Mouse (Mus musculus) CH12.LX (cell line): Measurements from ENCODE around the gene Fer1l5. TPM values are rescaled to one million over a fixed set of nuclear protein-coding genes. Genes with fewer than 3 reads are reported as not detected.

Source experiments
- DNase-seq: peaks from one replicate; pipeline ENCODE4 v3.0.0-alpha.2; 2013; ENCODE audit errors: extremely low read depth
- H3K27ac ChIP-seq: 2 replicates; pipeline ENCODE4 v1.5.1; 2012; ENCODE audit warnings: low read depth, mild to moderate bottlenecking, control low read depth, moderate library complexity; ENCODE audit not compliant: insufficient read depth
- H3K27me3 ChIP-seq: replicated peaks from 2 replicates; pipeline ENCODE3; 2012; ENCODE audit warnings: inconsistent platforms
- H3K36me3 ChIP-seq, 2 experiments: replicated peaks in 1 of 2; 2 replicates each; pipeline versions ENCODE3 to v1.6.1; 2012; ENCODE audit warnings: inconsistent platforms in 1 of 2, low read length in 1 of 2, mild to moderate bottlenecking in 1 of 2, mixed read lengths in 1 of 2, moderate library complexity in 1 of 2; ENCODE audit not compliant: control insufficient read depth in 1 of 2, insufficient read depth in 1 of 2
- H3K4me1 ChIP-seq, 2 experiments: 2 replicates each; pipeline ENCODE4 v1.6.1; 2012; ENCODE audit warnings: inconsistent platforms in 1 of 2, moderate library complexity in 1 of 2; ENCODE audit not compliant: insufficient read depth in 2 of 2, control insufficient read depth in 1 of 2
- H3K4me2 ChIP-seq: 2 replicates; pipeline ENCODE4 v1.6.1; 2012; ENCODE audit warnings: low read depth, mild to moderate bottlenecking, control low read depth; ENCODE audit not compliant: poor library complexity, insufficient read depth, severe bottlenecking
- H3K4me3 ChIP-seq, 3 experiments: fragments of 150-350 bp in 1 of 3; sonication (generic) in 1 of 3; replicated peaks in 1 of 3; 2 replicates each; pipeline versions ENCODE3 to v1.5.1; 2011 to 2012; ENCODE audit warnings: low read depth in 2 of 3, low read length in 2 of 3, mild to moderate bottlenecking in 2 of 3, moderate library complexity in 2 of 3, control low read depth in 1 of 3, improper control_type of control experiment in 1 of 3, inconsistent platforms in 1 of 3, mixed read lengths in 1 of 3; ENCODE audit not compliant: poor library complexity in 1 of 3
- H3K79me2 ChIP-seq: replicated peaks from 2 replicates; pipeline ENCODE4 v1.6.1; 2012; ENCODE audit warnings: mild to moderate bottlenecking, moderate library complexity; ENCODE audit not compliant: control insufficient read depth, poor library complexity, insufficient read depth, severe bottlenecking; ENCODE audit errors: extremely low read depth
- H3K9ac ChIP-seq: 2 replicates; pipeline ENCODE4 v1.6.1; 2012; ENCODE audit warnings: low read depth, mild to moderate bottlenecking, control low read depth, moderate library complexity; ENCODE audit not compliant: insufficient read depth
- H3K9me3 ChIP-seq: replicated peaks from 2 replicates; pipeline ENCODE3; 2012; ENCODE audit warnings: low read length, inconsistent platforms, mixed read lengths
- BHLHE40 ChIP-seq: IDR thresholded peaks from 2 replicates; pipeline ENCODE4 v1.6.1; 2011; ENCODE audit warnings: mild to moderate bottlenecking, low read depth, low read length, improper control_type of control experiment
- CHD2 ChIP-seq: IDR thresholded peaks from 2 replicates; pipeline ENCODE4 v1.6.1; 2011; ENCODE audit warnings: low read length, improper control_type of control experiment
- CTCF ChIP-seq, 2 experiments: IDR thresholded peaks in 1 of 2; conservative IDR thresholded peaks in 1 of 2; 2 replicates each; pipeline ENCODE4 v1.5.1; 2011 to 2012; ENCODE audit warnings: low read depth in 2 of 2, low read length in 2 of 2, improper control_type of control experiment in 1 of 2, inconsistent platforms in 1 of 2, mild to moderate bottlenecking in 1 of 2, moderate library complexity in 1 of 2
- E2F4 ChIP-seq: IDR thresholded peaks from 2 replicates; pipeline ENCODE4 v1.6.1; 2011; ENCODE audit warnings: low read depth, low read length, improper control_type of control experiment; ENCODE audit not compliant: insufficient replicate concordance
- HCFC1 ChIP-seq: IDR thresholded peaks from 2 replicates; pipeline ENCODE4 v1.6.1; 2012; ENCODE audit warnings: low read depth, mild to moderate bottlenecking, inconsistent platforms, low read length, improper control_type of control experiment
- MYC ChIP-seq: IDR thresholded peaks from 2 replicates; pipeline ENCODE4 v1.6.1; 2011; ENCODE audit warnings: low read depth, mild to moderate bottlenecking, improper control_type of control experiment, low read length
- POLR2A ChIP-seq: IDR thresholded peaks from 2 replicates; pipeline ENCODE4 v1.6.1; 2011; ENCODE audit warnings: low read depth, mild to moderate bottlenecking, improper control_type of control experiment, low read length
- POLR2AphosphoS2 ChIP-seq: IDR thresholded peaks from 2 replicates; pipeline ENCODE4 v1.6.1; 2011; ENCODE audit warnings: low read depth, low read length, improper control_type of control experiment
- RAD21 ChIP-seq: IDR thresholded peaks from 2 replicates; pipeline ENCODE4 v1.6.1; 2011; ENCODE audit warnings: low read depth, mild to moderate bottlenecking, low read length, improper control_type of control experiment, moderate library complexity
- RCOR1 ChIP-seq: conservative IDR thresholded peaks from 2 replicates; pipeline ENCODE4 v1.6.1; 2012; ENCODE audit warnings: low read depth, mild to moderate bottlenecking, inconsistent platforms, low read length, improper control_type of control experiment
- SMC3 ChIP-seq: IDR thresholded peaks from 2 replicates; pipeline ENCODE4 v1.6.1; 2011; ENCODE audit warnings: low read depth, low read length, improper control_type of control experiment
- TBP ChIP-seq: conservative IDR thresholded peaks from 2 replicates; pipeline ENCODE4 v1.6.1; 2011; ENCODE audit warnings: low read depth, low read length, improper control_type of control experiment
- ZC3H11A ChIP-seq: IDR thresholded peaks from 2 replicates; pipeline ENCODE4 v1.6.1; 2012; ENCODE audit warnings: low read depth, mild to moderate bottlenecking, inconsistent platforms, low read length, improper control_type of control experiment
- ZKSCAN1 ChIP-seq: IDR thresholded peaks from 2 replicates; pipeline ENCODE4 v1.6.1; 2012; ENCODE audit warnings: low read depth, inconsistent platforms, low read length, improper control_type of control experiment, borderline replicate concordance
- ZMIZ1 ChIP-seq: IDR thresholded peaks from 2 replicates; pipeline ENCODE4 v1.6.1; 2012; ENCODE audit warnings: low read depth, mild to moderate bottlenecking, inconsistent platforms, low read length, improper control_type of control experiment
- ZNF384 ChIP-seq: IDR thresholded peaks from 2 replicates; pipeline ENCODE4 v1.6.1; 2012; ENCODE audit warnings: low read depth, low read length, improper control_type of control experiment, inconsistent platforms
- dilution Hi-C: fragments of 300-500 bp; cut with MboI; formaldehyde crosslinking; loops from 2 replicates; pipeline ENCODE4 v1.14.3; 2020; ENCODE audit warnings: low sequenced_read_pairs; ENCODE audit not compliant: extremely low pct_unique_long_range_greater_than_20kb, extremely low pct_ligation_motif_present
- in situ Hi-C: fragments of 300-500 bp; cut with MboI; formaldehyde crosslinking; loops from 3 replicates; pipeline ENCODE4 v1.14.3; 2019; ENCODE audit warnings: low sequenced_read_pairs, low pct_ligation_motif_present, low pct_unique_long_range_greater_than_20kb, mixed read lengths
- polyA plus RNA-seq: library from polyadenylated mRNA; unstranded; fragments of >175 nt; gene quantifications from 2 replicates; pipeline ENCODE4 v1.2.1, GENCODE M21; 2012; ENCODE audit warnings: low read depth; ENCODE audit not compliant: insufficient read length
- total RNA-seq, 2 experiments: library from RNA; depleted of rRNA; stranded (reverse); fragments of 300-350 nt in 1 of 2; fragments of >200 nt in 1 of 2; gene quantifications; 2 replicates each; pipeline ENCODE4 v1.2.3; 2012 to 2014

The Fer1l5 gene
- total and polyA plus RNA-seq, 3 experiments: 1.2 TPM; not detected in 2

DNA sequence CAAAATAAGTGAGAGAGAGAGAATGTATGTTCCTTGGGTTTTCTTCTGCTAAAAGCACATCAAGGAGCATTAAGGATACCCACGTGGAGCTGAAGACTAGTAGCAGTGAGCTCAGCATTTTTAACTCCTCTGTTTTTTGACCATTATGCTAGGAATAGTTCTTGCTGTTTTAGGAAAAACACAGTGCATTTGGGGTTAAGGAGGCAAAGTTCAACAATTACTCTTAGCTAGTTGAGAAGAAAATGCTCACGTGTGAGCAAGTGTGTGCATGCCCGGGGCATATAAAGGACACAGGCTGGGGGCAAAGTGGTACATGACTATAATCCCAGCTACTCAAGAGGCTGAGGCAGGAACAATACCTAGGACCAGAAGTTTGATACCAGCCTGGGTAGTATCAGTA is 61.5 kb downstream of the Fer1l5 start:
- in situ Hi-C loops (no loop called here), dilution Hi-C loops (no loop called here)
- no peak for DNase-seq
- no peak for TF ChIP-seq SMC3
- TF ChIP-seq ZC3H11A: no peak
- TF ChIP-seq E2F4: no peak
- no peak for TF ChIP-seq RAD21
- no peaks in the 10 kb centered on the region for H3K27me3 ChIP-seq
- H3K9me3 ChIP-seq: no peaks in the 10 kb centered on the region
- no peak overlapping the region for H3K9ac ChIP-seq
- H3K36me3 ChIP-seq: peaks cover 60 to 96% of the 10 kb centered on the region in 2 experiments
- H3K4me1 ChIP-seq: no peaks in the 10 kb centered on the region
- H3K4me2 ChIP-seq: no peak overlapping the region
- H3K79me2 ChIP-seq: no peaks in the 10 kb centered on the region
- no peak overlapping the region for H3K27ac ChIP-seq
- no peak overlapping the region for H3K4me3 ChIP-seq

DNA sequence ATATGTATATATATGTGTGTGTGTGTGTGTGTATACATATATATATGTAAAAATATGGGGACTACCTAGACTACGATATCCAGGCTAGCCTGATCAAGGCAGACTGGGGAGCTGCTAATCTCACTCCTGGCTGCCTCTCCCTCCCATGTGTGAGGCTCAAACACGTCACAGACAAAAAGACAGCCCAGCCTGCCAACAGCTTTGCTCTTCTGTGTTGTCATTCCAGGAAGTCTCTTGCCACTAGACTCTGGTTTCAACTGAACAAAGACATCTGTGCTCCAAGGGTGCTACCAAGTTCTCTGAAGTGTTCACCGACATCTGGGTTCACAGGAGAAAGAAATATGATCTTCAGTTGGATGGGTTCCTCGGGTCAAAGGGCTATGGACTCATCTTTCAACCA is 63.0 kb downstream of the Fer1l5 start:
- H3K27me3 ChIP-seq: no peaks in the 10 kb centered on the region
- dilution Hi-C loops (no loop called here), in situ Hi-C loops (no loop called here)
- H3K4me3 ChIP-seq: no peak overlapping the region
- no peaks in the 10 kb centered on the region for H3K79me2 ChIP-seq
- no peak overlapping the region for H3K9ac ChIP-seq
- no peak overlapping the region for H3K4me2 ChIP-seq
- no peak for DNase-seq
- no peaks in the 10 kb centered on the region for H3K9me3 ChIP-seq
- H3K36me3 ChIP-seq: peaks cover 63 to 95% of the 10 kb centered on the region in 2 experiments
- no peak for TF ChIP-seq ZMIZ1
- TF ChIP-seq CTCF (conservative IDR thresholded peaks at IDR 0.05 in 1 of 2, IDR thresholded peaks at IDR 0.05 in 1 of 2; ENCODE audit: low read depth in 2 of 2, low read length in 2 of 2): no peak
- TF ChIP-seq RAD21: no peak
- TF ChIP-seq RCOR1: no peak
- TF ChIP-seq TBP: no peak
- TF ChIP-seq MYC: no peak
- TF ChIP-seq BHLHE40: no peak
- TF ChIP-seq ZC3H11A: no peak
- no peak for TF ChIP-seq CHD2
- no peak for TF ChIP-seq POLR2A
- no peak for TF ChIP-seq SMC3
- no peak for TF ChIP-seq POLR2AphosphoS2
- TF ChIP-seq HCFC1: no peak
- no peak for TF ChIP-seq ZNF384
- TF ChIP-seq ZKSCAN1: no peak
- no peak overlapping the region for H3K27ac ChIP-seq
- no peaks in the 10 kb centered on the region for H3K4me1 ChIP-seq
